Mouse (Mus musculus): Measurements from ENCODE around the gene Ccdc24.

DNA sequence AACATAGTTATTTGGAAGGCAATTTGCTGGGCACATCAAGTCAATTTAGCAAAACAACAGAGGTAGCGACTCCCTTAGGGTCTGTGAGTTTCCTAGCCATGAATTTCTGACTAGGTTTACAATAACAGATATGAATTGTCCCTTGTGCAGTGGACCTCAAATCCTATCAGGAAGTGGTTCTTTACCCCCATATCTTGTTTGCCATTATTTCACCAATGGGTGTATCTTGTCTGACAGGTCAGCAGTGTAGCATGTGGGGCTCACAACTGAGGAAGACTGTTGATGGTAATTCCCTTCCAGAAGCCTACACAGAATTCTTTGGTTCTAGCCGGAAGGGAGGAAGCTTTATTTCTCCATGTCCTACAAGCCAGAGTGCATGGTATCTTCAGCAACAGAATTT, 49.0 kb upstream of the Ccdc24 start:
- no peak for TF ChIP-seq CTCF (IDR thresholded peaks at IDR 0.05; ENCODE audit: low read depth, low read length)
- no peak for TF ChIP-seq GATA1 (IDR thresholded peaks at IDR 0.05; ENCODE audit: borderline replicate concordance, low read length)
- no peak for TF ChIP-seq TAL1 (conservative IDR thresholded peaks at IDR 0.05; ENCODE audit: low read depth, low read length)
- no peak for TF ChIP-seq GATA2 (IDR thresholded peaks at IDR 0.05; ENCODE audit: borderline replicate concordance, low read depth, low read length)
- no peak for TF ChIP-seq POLR2AphosphoS5 (IDR thresholded peaks at IDR 0.05; ENCODE audit: insufficient replicate concordance, low read depth, low read length)
